Mouse (Mus musculus) splenic B cell, adult 2 months (primary cell): ENCODE measurements at regions not wholly inside any gene's neighbourhood (a gene's known extent, or its start where the extent isn't known, plus 50 kb on each side); places are given as distances from the start of the nearest gene placed in this dataset.

Experiments
- DNase-seq: peaks from one replicate; pipeline ENCODE4 v3.0.0-alpha.2; 2011; ENCODE audit warnings: low read depth, low spot score
- H3K27me3 ChIP-seq: 2 replicates; pipeline ENCODE4 v1.6.1; 2012; ENCODE audit warnings: mild to moderate bottlenecking, low read length, moderate library complexity, mixed read lengths; ENCODE audit not compliant: control insufficient read depth, poor library complexity, insufficient read depth, severe bottlenecking
- H3K36me3 ChIP-seq: 2 replicates; pipeline ENCODE4 v1.6.1; 2012; ENCODE audit warnings: mild to moderate bottlenecking, low read length, moderate library complexity, mixed read lengths; ENCODE audit not compliant: control insufficient read depth, poor library complexity, insufficient read depth, severe bottlenecking

DNA sequence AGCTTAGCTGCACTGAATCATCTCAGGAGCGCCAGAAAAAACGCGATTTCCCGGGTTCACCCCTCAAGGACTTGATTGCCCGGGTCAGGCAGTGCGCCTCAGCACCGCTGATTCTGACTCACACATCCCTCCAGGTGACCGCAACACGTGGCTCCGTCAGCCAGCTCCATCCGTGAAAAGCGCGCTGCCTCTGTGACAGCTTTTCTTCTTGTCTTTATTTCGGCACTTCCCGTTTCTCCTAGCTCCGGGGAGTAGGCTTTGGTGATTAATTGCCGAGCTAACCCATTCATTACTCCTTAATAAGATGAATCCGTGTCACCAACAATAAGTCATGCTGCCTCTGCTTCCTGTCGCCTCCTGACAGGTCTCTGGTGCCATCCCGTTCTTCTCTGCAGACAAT, 108.6 kb downstream of the Katnal1 start:
- peak; percentile 68 for DNase-seq
- H3K36me3 ChIP-seq, result no peaks in the 10 kb centered on the region
- no peaks in the 10 kb centered on the region for H3K27me3 ChIP-seq

DNA sequence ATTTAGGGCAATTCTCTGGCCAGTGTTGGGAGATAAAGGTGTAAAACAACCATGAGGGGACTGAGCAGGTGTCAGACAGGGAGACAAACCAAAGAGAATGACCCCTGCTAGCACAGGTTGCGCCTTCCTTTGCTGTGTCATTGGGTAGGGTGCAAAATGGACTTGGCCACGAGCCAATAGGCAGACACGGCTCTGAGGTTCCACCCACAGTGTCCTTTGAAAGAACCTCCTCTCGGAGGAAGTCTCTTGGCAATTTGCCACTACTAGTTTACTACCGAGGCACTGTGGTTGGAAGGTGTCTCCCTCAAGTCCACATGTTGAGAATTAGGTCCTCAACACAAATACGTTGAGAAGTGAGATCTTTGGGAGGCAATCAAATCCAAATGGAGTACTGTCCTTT, 109.7 kb downstream of the Katnal1 start:
- peak; percentile 63 for DNase-seq
- Histone ChIP-seq H3K36me3 (no peaks in the 10 kb centered on the region), H3K27me3 (no peaks in the 10 kb centered on the region)

DNA sequence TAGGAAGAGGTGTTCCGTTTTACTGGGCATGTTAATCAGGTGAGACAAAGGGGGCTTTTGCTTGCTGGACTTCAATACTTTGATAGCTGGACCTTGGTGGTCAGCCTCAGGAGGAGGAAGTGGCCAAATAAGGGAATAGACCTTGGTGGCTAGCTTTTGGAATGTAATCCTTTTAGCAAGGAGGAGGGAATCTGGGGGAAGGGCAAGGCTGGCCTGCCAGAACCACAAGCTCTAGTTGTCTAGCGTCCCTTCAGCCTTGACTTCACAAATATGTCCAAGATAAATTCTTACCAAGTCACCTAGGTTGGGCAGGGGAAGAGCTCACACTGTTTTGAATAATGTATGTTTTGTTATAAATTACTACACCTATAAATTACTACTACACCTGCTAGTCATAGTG, 110.4 kb downstream of the Katnal1 start:
- no peaks in the 10 kb centered on the region for H3K27me3 ChIP-seq
- no peak for DNase-seq

DNA sequence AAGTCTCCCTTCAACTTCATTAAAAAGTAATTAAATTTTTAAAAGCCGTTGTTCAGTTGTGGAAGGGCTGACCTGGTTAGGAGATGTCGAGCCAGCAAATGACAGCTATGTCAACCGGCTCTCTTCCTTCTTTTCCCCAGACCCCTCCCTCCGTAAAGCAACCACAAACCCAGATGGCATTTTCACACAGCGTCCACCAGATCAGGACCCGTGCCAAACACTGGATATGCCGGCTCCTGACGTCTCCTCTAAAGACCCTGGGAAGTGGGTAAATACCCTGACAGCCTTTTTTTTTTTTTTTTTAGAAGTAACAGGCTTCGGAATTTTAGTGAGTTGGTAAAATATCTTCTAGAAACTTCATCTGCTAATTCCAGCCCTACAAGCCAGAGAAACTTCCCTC, 116.3 kb downstream of the Katnal1 start:
- DNase-seq, result no peak
- Histone ChIP-seq H3K36me3 (no peaks in the 10 kb centered on the region), H3K27me3 (no peaks in the 10 kb centered on the region)

More for the DNA sequence above, 110.4 kb downstream of the Katnal1 start:
- H3K36me3 ChIP-seq, result no peaks in the 10 kb centered on the region

DNA sequence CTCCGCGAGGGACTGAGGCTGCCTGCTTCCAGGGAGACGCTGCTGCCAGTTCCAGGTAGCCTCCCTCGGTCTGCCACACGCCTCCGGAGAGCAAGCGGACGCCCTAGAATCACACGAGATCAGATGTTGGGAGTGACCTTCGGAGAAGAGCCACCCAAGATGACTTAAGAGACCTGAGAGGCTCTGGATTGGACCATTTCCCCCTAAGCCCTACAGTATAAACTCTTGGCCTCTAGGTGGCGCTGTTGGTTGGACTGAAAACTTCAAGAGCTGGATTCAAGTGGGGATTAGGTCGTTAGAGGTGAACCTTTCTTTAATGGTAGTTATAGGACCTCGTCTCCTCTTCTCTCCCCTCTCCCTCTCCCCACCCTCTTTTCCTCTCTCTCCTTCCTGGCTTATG, 117.1 kb downstream of the Katnal1 start:
- H3K36me3 ChIP-seq, result no peaks in the 10 kb centered on the region
- H3K27me3 ChIP-seq, result no peaks in the 10 kb centered on the region
- DNase-seq, result peak; percentile 90

DNA sequence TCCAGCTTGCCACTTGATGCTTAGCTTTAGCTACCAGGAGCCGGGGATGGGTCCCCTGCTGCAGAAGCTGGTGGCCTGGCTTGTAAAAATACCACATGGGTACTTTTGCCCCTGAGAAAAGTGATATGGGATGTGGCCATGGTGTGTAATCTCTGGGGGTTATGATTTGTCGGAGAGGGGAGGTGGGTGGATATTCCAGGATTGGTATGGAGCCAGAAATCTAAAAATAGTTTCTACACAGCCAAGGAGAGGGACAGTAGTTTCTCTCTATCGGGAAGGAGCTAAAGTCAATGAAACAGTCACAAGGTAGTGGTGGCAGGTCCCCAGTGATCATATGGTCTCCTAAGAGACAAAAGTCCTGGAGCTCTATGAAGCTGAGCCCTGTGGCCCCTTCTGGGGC, 119.6 kb downstream of the Katnal1 start:
- DNase-seq, result no peak
- H3K27me3 ChIP-seq, result no peaks in the 10 kb centered on the region

DNA sequence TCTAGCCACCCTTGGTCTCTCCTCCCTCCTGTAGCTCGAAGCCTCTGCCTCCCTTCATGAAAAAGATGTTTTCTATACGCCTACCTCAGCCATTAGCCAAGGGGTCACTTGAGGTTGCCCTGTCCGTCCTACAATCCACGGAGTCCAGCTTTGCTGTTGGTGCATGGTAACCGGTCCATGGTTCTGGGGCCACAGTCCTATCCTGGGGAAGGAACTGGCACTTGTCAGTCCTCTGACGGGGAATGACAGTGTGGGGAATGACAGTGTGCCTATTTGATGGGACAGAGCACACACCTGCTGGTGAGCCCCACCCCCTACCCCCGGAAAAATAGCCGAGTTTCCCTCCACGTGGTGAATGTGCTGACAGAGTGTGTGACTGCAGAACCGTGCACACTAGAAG, 120.1 kb downstream of the Katnal1 start:
- Histone ChIP-seq H3K27me3 (no peaks in the 10 kb centered on the region), H3K36me3 (no peaks in the 10 kb centered on the region)
- no peak for DNase-seq

More for the DNA sequence above, 119.6 kb downstream of the Katnal1 start:
- no peaks in the 10 kb centered on the region for H3K36me3 ChIP-seq

DNA sequence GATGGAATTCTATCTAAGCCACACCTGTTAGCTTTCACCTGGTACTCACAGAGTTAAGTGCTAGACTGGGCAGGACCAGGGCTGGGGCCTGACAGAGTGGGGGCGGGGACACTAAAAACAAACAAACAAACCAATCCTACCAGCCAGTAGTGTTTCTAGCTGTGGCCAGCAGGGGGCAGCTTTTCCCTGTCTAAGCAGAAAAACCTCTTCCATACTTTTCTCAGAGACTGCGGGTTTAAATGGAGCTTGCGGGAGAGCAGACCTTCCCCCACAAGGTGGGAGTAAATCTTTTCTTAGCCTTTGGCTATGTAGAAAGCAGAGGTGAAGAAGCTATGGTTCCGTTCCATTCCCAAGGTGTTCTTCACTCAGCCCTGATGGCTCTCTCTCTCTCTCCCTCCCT, 120.7 kb downstream of the Katnal1 start:
- Histone ChIP-seq H3K27me3 (no peaks in the 10 kb centered on the region), H3K36me3 (no peaks in the 10 kb centered on the region)
- DNase-seq, result peak; percentile 72

DNA sequence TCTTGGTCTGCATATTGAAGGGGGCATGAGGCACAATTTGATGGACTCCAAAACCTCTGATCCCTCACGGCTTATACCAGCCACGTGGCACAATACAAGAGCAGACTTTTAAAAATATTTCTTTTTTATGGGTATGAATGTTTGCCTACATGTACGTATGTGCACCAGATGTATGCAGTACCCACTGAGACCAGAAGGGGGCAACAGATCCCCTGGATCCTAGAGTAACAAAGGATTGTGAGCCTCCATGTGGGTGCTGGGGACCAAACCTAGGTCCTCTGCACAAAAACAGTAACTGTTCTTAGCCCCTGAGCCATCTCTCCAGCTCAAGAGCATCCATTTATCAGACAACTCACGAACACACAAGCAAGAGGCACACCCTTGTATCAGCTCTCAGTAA, 121.5 kb downstream of the Katnal1 start:
- no peaks in the 10 kb centered on the region for H3K27me3 ChIP-seq

DNA sequence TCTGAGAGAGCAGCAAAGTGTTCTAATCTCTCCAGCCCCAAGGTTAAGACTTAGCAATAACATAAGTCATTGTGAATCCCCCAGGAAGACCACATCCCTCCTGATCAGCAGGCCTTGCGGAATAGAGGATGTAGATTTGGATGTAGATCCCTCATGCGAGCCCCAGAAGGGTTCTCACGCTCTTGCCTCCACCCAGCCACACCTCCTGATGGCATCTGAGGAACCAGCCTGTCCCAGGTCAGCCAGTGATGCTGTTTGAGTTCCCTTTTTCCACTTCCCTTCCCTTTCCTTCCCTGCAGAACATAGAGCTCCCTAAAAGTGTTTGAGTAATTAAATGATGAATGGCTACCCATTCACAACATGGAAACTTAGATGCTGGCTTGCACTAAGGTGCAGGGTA, 124.1 kb downstream of the Katnal1 start:
- no peak for DNase-seq
- Histone ChIP-seq H3K27me3 (no peaks in the 10 kb centered on the region), H3K36me3 (no peaks in the 10 kb centered on the region)

More for the DNA sequence above, 121.5 kb downstream of the Katnal1 start:
- DNase-seq, result no peak
- H3K36me3 ChIP-seq, result no peaks in the 10 kb centered on the region

DNA sequence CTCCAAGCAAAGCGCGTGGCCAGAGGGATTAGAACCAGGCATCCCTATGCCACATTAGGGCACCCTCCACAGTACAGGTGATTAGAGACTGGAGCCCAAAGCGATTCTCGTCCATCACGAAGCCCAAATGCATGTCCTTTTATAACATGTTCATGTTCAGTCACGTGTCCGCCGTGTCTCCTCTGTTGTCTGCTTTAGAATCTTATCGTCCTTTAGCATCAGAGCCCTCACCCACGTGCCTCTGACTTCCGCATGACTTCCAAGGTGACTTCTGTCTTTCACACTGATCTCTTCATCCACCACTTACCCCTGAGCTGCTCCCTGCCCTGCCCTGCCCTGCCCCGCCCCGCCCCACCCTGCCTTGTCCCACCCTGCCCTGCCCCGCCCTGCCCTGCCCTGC, 125.3 kb downstream of the Katnal1 start:
- no peaks in the 10 kb centered on the region for H3K36me3 ChIP-seq
- H3K27me3 ChIP-seq, result no peaks in the 10 kb centered on the region
- DNase-seq, result no peak

DNA sequence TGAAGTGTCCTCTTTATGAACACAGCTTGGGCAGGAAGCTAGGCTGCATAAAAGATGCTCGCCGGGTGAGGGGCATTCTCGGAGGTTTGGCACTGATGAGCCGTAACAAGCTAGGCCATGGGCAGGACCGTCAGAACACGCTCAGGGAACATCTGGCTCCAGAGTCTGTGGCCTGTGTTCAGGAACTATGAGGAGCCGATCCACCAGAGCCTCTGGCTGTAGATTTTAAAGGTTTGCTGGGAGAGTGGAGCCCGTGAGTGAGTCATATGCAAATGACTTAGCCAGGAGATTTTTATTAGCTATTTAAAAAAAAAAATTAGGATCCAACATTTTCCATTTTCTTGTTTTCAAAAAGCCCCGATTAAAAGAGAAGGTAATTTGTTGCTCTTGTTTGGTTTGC, 126.4 kb downstream of the Katnal1 start:
- H3K27me3 ChIP-seq, result no peaks in the 10 kb centered on the region
- no peaks in the 10 kb centered on the region for H3K36me3 ChIP-seq
- no peak for DNase-seq

DNA sequence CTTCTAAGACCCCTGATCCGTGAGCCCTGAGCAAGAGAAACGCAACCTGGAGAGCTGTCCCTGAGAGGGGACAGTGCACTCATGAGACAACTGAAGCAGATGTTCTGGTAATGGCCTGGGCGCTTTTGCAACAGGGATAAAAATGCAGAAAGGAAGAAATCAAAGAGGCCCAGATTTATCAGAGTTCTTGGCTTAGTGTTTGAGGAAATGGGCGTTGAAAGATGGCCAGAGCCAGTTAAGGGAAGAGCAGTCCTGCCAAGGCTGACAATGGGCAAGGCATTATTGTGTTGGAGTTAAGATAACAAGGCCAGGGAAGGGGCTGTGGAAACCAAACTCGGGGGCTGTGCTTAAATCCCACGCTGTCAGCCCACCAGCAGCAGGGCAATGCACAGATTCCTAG, 130.6 kb downstream of the Katnal1 start:
- no peak for DNase-seq
- Histone ChIP-seq H3K36me3 (no peaks in the 10 kb centered on the region), H3K27me3 (no peaks in the 10 kb centered on the region)

DNA sequence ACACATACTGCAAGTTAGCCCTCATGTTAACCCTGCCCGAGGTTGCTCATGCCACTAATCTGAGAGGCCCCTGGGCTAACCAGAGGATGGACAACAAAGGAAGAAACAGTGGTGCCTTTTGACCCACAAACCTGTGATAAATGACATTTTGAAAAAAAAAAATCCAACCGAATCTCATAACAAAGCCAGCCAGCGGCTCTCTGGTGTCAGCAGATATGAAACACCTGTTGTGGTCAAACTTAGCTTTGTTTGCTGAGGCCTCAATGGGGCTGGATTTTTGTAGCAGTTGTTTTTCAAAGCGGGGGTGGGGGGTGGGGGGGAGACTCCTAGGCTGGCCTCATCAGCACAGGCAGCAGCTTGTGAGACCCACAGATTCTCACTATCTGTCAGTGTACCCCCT, 133.0 kb downstream of the Katnal1 start:
- DNase-seq, result no peak
- no peaks in the 10 kb centered on the region for H3K36me3 ChIP-seq
- H3K27me3 ChIP-seq, result no peaks in the 10 kb centered on the region

DNA sequence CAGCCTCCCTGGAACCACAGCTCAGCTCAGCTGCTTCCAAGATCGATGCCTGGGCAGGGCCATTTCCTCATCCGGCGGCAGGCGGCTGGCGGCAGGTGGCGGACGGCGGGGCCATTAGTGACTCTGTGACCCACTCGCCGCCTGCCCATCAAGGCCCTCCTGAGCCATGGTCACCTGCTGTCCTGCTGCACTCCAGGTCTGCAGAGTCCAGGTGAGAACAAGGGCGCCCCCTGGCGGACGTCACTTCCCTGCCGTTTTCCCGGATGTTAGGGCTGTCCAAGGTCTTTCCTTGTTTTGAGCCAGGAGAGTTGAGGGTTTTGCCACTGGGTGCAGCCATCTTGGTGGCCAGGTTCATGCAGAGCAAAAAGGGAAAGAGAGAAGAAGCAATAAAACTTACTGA, 134.7 kb downstream of the Katnal1 start:
- DNase-seq, result peak; percentile 72
- Histone ChIP-seq H3K27me3 (no peaks in the 10 kb centered on the region), H3K36me3 (no peaks in the 10 kb centered on the region)

DNA sequence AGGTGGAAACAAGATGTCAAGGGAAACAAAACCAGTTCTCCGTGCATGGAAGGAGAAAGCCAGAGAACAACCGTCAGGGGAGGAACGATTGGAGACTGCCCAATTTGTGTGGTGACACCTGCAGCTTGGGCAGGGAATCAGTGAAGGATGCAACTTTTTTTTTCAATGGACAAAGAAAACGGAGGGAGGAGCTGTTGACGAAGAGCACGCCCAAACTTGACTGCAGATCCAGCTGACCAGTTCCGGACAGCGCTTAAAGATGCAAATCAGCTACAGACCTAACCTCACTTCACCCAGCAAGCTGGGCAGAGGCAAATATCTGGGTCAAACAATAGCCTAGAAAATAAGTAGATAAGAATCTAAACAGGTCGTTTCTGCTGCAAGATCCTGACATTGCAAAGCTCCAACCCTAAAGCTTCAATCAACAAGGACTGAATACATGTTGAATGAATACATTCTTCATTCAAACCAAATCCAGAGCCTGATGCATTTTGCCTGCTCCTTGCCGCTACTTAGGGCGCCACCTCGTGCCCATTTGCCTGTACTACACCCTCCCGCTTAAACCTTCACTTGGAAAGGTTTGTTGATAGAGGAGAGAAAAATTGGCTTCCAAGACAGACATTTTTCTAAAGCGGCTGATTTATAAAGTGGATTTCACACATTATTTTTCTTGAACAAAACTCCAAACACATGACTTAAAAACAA, 136.2 kb downstream of the Katnal1 start:
- Histone ChIP-seq H3K36me3 (no peaks in the 10 kb centered on the region), H3K27me3 (no peaks in the 10 kb centered on the region)
- peak; percentile 87 for DNase-seq
